Mouse (Mus musculus): Measurements from ENCODE around the gene Ms4a6b. TPM values are rescaled to one million over a fixed set of nuclear protein-coding genes. Genes with fewer than 3 reads are reported as not detected.
"Not testable (repeated sequence)": the region's sequence is repeated elsewhere in the genome, so short reads cannot be mapped to it uniquely, and the experiment has no call there.

Ms4a6b gene
- polyA plus RNA-seq, 1 experiment from 2014 or later: 9.6 TPM

- WGBS: 79% methylated on average over 3 of the region's 3 CpGs
- H3K4me1 ChIP-seq: no peaks in the 10 kb centered on the region
- no peaks in the 10 kb centered on the region for H3K9me3 ChIP-seq (replicated peaks)
- no peaks in the 10 kb centered on the region for H3K36me3 ChIP-seq
- H3K27me3 ChIP-seq: no peaks in the 10 kb centered on the region
- H3K27ac ChIP-seq (replicated peaks): no peak overlapping the region
- no peak for ATAC-seq (ENCODE audit: insufficient number of reproducible peaks, low FRiP score, low TSS enrichment, low read depth)
- no peak overlapping the region for H3K4me3 ChIP-seq (replicated peaks)
- H3K9ac ChIP-seq: no peak overlapping the region
- no peak overlapping the region for H3K4me2 ChIP-seq (replicated peaks)
These were observed 21.8 kb upstream of the Ms4a6b start for GRCm38 (mm10) chr19:11494519-11494918.

DNA sequence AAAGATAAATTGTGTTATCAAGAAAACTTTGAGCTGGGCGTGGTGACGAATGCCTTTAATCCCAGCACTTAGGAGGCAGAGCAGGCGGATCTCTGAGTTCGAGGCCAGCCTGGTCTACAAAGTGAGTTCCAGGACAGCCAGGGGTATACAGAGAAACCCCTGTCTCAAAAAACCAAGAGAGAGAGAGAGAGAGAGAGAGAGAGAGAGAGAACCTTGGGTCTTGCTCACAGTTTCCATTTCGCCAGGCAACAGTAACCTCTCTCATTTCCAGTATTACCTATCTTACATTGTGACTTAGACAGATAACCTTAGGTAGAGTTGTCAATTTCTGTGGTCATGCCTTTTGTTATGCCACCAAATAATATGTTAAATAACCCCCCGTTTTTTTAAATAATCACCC, 20.0 kb upstream of the Ms4a6b start:
- H3K36me3 ChIP-seq: no peaks in the 10 kb centered on the region
- WGBS: 84% methylated on average over 6 of the region's 6 CpGs
- H3K4me1 ChIP-seq: no peaks in the 10 kb centered on the region
- no peak overlapping the region for H3K27ac ChIP-seq (replicated peaks)
- H3K9me3 ChIP-seq (replicated peaks): no peaks in the 10 kb centered on the region
- no peaks in the 10 kb centered on the region for H3K27me3 ChIP-seq
- ATAC-seq (ENCODE audit: insufficient number of reproducible peaks, low FRiP score, low TSS enrichment, low read depth): no peak
- no peak overlapping the region for H3K4me3 ChIP-seq (replicated peaks)
- no peak overlapping the region for H3K9ac ChIP-seq
- no peak overlapping the region for H3K4me2 ChIP-seq (replicated peaks)

GRCm38 (mm10) chr19:11497300-11497699, 19.0 kb upstream of the Ms4a6b start:
- ATAC-seq (ENCODE audit: insufficient number of reproducible peaks, low FRiP score, low TSS enrichment, low read depth); H3K9me3 ChIP-seq (replicated peaks); H3K27me3 ChIP-seq; H3K4me1 ChIP-seq; H3K4me2 ChIP-seq (replicated peaks); H3K36me3 ChIP-seq; H3K4me3 ChIP-seq (replicated peaks); H3K9ac ChIP-seq; H3K27ac ChIP-seq (replicated peaks): not testable (repeated sequence)
- 73% methylated on average over 1 of the region's 1 CpGs for WGBS

DNA sequence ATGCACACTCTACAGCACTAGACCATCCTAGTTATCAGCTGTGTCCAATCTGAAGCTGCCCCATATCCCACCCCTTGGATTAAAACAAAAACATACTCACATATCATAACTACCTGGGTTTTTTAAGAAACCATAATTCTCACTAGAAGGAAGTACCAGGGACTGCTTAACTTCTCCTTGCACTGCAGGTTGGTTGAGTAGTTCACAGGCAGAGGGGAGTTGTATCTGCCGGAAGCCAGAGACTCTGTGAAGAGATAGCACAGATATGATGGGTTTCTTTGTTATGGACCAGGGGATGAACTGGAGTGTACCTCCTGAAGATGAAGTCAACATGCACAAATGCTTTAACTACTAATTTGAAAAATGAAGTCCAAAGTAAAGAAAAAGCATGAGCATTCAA, 15.5 kb upstream of the Ms4a6b start:
- Histone ChIP-seq H3K36me3 (no peaks in the 10 kb centered on the region), H3K4me1 (no peaks in the 10 kb centered on the region), H3K27ac (replicated peaks) (no peak overlapping the region), H3K27me3 (no peaks in the 10 kb centered on the region), H3K9ac (no peak overlapping the region), H3K9me3 (replicated peaks) (no peaks in the 10 kb centered on the region), H3K4me3 (replicated peaks) (no peak overlapping the region), H3K4me2 (replicated peaks) (no peak overlapping the region)
- no peak for ATAC-seq (ENCODE audit: insufficient number of reproducible peaks, low FRiP score, low TSS enrichment, low read depth)
- WGBS: 91% methylated on average over 1 of the region's 1 CpGs

DNA sequence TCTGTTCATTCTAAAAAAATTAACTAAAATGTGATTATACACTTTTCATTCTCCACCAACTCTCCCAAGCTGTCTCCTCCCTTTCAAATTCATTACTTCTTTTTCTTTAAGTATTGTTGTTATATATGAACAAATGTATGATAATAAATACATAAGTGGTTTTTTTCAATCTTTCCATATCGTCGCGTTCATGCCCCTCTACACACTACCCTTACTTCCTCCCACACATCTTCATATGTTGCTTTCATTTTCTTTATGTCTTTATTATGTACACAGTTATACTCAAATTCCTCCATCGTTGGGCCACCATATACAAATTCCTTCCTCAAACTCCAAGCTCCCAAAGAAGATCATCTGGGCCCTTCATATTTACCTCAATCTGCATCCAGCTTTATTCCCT, 15.0 kb upstream of the Ms4a6b start:
- H3K27ac ChIP-seq (replicated peaks): no peak overlapping the region
- no peak overlapping the region for H3K4me3 ChIP-seq (replicated peaks)
- 92% methylated on average over 4 of the region's 4 CpGs for WGBS
- ATAC-seq (ENCODE audit: insufficient number of reproducible peaks, low FRiP score, low TSS enrichment, low read depth): no peak
- H3K9ac ChIP-seq: no peak overlapping the region
- no peaks in the 10 kb centered on the region for H3K4me1 ChIP-seq
- no peaks in the 10 kb centered on the region for H3K36me3 ChIP-seq
- H3K4me2 ChIP-seq (replicated peaks): no peak overlapping the region
- no peaks in the 10 kb centered on the region for H3K27me3 ChIP-seq
- H3K9me3 ChIP-seq (replicated peaks): no peaks in the 10 kb centered on the region

DNA sequence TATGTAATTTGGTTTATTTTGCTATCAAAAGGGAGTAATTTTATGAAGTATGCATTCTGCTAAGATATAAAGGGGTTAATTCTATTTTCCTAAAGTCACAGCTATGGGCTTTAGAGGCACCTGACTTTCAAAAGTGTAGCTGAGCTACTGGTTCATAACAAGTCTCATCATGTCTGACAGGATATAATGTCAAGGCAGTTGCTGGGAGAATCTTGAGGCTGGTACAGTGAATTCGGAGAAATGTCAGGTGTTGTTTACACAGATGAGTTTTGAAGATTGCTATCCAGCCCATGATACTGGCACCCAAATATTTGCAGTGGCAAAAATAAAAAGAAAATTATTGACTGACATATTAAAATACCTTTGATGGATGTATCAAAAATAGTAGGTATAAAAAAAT, 11.5 kb upstream of the Ms4a6b start:
- H3K27me3 ChIP-seq: no peaks in the 10 kb centered on the region

GRCm38 (mm10) chr19:11513458-11513857, 2.9 kb upstream of the Ms4a6b start:
- 50% methylated on average over 1 of the region's 1 CpGs for WGBS
- no peak for ATAC-seq (ENCODE audit: insufficient number of reproducible peaks, low FRiP score, low TSS enrichment, low read depth)
- Histone ChIP-seq H3K9me3 (replicated peaks) (no peaks in the 10 kb centered on the region), H3K27ac (replicated peaks) (no peak overlapping the region), H3K27me3 (no peaks in the 10 kb centered on the region), H3K4me1 (no peaks in the 10 kb centered on the region), H3K4me2 (replicated peaks) (no peak overlapping the region), H3K4me3 (replicated peaks) (no peak overlapping the region), H3K9ac (no peak overlapping the region), H3K36me3 (no peaks in the 10 kb centered on the region)

More for the DNA sequence above, 11.5 kb upstream of the Ms4a6b start:
- no peaks in the 10 kb centered on the region for H3K36me3 ChIP-seq
- no peaks in the 10 kb centered on the region for H3K9me3 ChIP-seq (replicated peaks)
- H3K4me3 ChIP-seq (replicated peaks): no peak overlapping the region
- H3K4me2 ChIP-seq (replicated peaks): no peak overlapping the region
- H3K27ac ChIP-seq (replicated peaks): no peak overlapping the region
- no peaks in the 10 kb centered on the region for H3K4me1 ChIP-seq
- no peak overlapping the region for H3K9ac ChIP-seq
- no peak for ATAC-seq (ENCODE audit: insufficient number of reproducible peaks, low FRiP score, low TSS enrichment, low read depth)
- WGBS: 69% methylated on average over 1 of the region's 1 CpGs

DNA sequence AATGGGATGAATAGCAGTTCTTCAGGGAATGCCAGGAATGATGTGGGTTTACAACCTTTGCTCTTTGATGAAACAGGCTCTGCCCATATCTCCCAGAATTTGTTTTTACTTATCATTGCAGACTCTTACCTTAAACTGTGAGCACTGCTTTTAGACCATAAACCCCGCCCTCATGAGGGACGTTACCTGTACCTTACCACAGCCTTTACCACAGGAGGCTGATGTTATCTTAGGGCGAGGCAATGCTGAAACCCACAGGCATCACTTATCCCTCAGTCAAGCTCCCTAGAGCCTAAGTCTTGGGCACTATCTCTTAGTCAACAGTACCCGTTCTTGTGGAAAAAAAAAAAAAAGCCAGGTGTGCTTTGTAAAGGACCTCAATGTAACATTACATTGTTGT, 533 bp downstream of the Ms4a6b start:
- ATAC-seq (ENCODE audit: insufficient number of reproducible peaks, low FRiP score, low TSS enrichment, low read depth): no peak
- H3K27ac ChIP-seq (replicated peaks): no peak overlapping the region
- no peaks in the 10 kb centered on the region for H3K36me3 ChIP-seq
- no peak overlapping the region for H3K9ac ChIP-seq
- no peaks in the 10 kb centered on the region for H3K4me1 ChIP-seq
- no peaks in the 10 kb centered on the region for H3K27me3 ChIP-seq
- 59% methylated on average over 4 of the region's 4 CpGs for WGBS
- H3K4me2 ChIP-seq (replicated peaks): no peak overlapping the region
- H3K4me3 ChIP-seq (replicated peaks): no peak overlapping the region
- no peaks in the 10 kb centered on the region for H3K9me3 ChIP-seq (replicated peaks)

DNA sequence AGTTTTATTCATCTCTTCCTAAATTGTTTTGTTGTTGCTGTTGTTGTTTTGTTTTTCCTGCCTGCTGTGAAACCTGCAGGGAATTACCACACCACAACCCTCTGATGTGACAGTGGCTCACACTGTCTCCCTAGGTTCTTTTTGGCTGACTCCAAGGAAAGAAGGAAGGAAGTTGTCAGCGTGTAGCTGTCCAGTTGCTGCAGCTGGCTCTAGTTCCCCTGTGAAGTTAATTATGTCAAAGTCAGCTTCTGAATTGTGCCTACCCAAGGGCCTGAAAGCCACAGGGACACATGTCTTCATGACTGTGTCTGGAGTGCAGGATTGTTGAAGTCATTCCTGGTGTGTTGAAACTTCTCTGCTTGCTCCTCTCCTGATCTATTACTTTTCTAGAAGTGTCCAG, 1.1 kb downstream of the Ms4a6b start:
- not testable (repeated sequence) for H3K9ac ChIP-seq; H3K36me3 ChIP-seq; H3K27me3 ChIP-seq; H3K9me3 ChIP-seq (replicated peaks); H3K4me3 ChIP-seq (replicated peaks); H3K4me2 ChIP-seq (replicated peaks); H3K27ac ChIP-seq (replicated peaks); ATAC-seq (ENCODE audit: insufficient number of reproducible peaks, low FRiP score, low TSS enrichment, low read depth); H3K4me1 ChIP-seq
- WGBS: 29% methylated on average over 1 of the region's 1 CpGs

DNA sequence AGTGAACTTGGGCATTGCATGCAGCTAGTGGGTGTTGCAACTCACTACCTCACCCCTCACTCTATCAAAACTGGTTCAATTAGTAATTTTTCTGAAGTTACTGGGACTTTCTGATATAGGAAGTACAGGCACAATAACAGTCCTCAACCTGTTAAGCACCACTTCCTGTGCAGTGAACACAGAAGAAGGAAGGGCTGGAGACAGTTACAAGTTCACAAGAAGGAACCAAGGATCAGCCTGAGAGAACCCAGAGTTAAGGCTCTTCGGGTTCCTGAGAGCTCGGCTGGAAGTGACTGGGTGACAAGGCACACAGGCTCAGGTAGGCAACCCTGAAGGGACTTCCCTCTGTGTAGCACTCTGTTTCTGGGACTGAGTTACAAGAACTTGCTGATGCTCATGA, 2.0 kb downstream of the Ms4a6b start:
- H3K9ac ChIP-seq; H3K4me1 ChIP-seq; H3K27ac ChIP-seq (replicated peaks); H3K9me3 ChIP-seq (replicated peaks); ATAC-seq (ENCODE audit: insufficient number of reproducible peaks, low FRiP score, low TSS enrichment, low read depth); H3K4me2 ChIP-seq (replicated peaks); H3K27me3 ChIP-seq; H3K4me3 ChIP-seq (replicated peaks); H3K36me3 ChIP-seq: not testable (repeated sequence)
- 67% methylated on average over 2 of the region's 2 CpGs for WGBS

- no peaks in the 10 kb centered on the region for H3K9me3 ChIP-seq (replicated peaks)
- ATAC-seq (ENCODE audit: insufficient number of reproducible peaks, low FRiP score, low TSS enrichment, low read depth): no peak
- WGBS: 83% methylated on average over 3 of the region's 3 CpGs
- no peaks in the 10 kb centered on the region for H3K27me3 ChIP-seq
- no peaks in the 10 kb centered on the region for H3K4me1 ChIP-seq
- no peaks in the 10 kb centered on the region for H3K36me3 ChIP-seq
- no peak overlapping the region for H3K9ac ChIP-seq
- H3K27ac ChIP-seq (replicated peaks): no peak overlapping the region
- no peak overlapping the region for H3K4me2 ChIP-seq (replicated peaks)
- no peak overlapping the region for H3K4me3 ChIP-seq (replicated peaks)
These were observed 3.8 kb downstream of the Ms4a6b start for GRCm38 (mm10) chr19:11520146-11520545.

- no peaks in the 10 kb centered on the region for H3K36me3 ChIP-seq
- WGBS: 79% methylated on average over 1 of the region's 1 CpGs
- H3K4me2 ChIP-seq (replicated peaks): no peak overlapping the region
- no peaks in the 10 kb centered on the region for H3K27me3 ChIP-seq
- H3K4me3 ChIP-seq (replicated peaks): no peak overlapping the region
- no peak for ATAC-seq (ENCODE audit: insufficient number of reproducible peaks, low FRiP score, low TSS enrichment, low read depth)
- no peaks in the 10 kb centered on the region for H3K9me3 ChIP-seq (replicated peaks)
- H3K4me1 ChIP-seq: no peaks in the 10 kb centered on the region
- H3K27ac ChIP-seq (replicated peaks): no peak overlapping the region
- H3K9ac ChIP-seq: no peak overlapping the region
These were observed 17.1 kb downstream of the Ms4a6b start for GRCm38 (mm10) chr19:11533421-11533820.
